Mouse (Mus musculus) adrenal gland, adult 8-10 months (tissue): Measurements from ENCODE around the gene Adora3. TPM values are rescaled to one million over a fixed set of nuclear protein-coding genes. Genes with fewer than 3 reads are reported as not detected.

ENCODE experiments used
- DNase-seq: peaks from one replicate; pipeline ENCODE4 v3.0.0; 2022
- total RNA-seq, 4 experiments: library from RNA; stranded (reverse); gene quantifications; 2 replicates each; pipeline ENCODE4 v1.2.4; 2022

Gene Adora3
- under 1 TPM in 2 of 4 experiments, not detected in 2; 0.27 to 0.46 TPM for total RNA-seq

GRCm38 (mm10) chr3:105870558-105870957 lies at the start of gene Adora3, which contains the start of gene Tmigd3:
Adora3 (plus strand) TSS chr3:105870858.
Tmigd3 (plus strand) TSS chr3:105870903.
- no peak for DNase-seq

- no peak for DNase-seq
These were observed 49.2 kb upstream of the Adora3 start for GRCm38 (mm10) chr3:105821504-105821903.

GRCm38 (mm10) chr3:105823609-105824008 lies 47.0 kb upstream of the Adora3 start:
- no peak for DNase-seq

- DNase-seq, result no peak
These were observed 46.6 kb upstream of the Adora3 start for GRCm38 (mm10) chr3:105824103-105824502.

GRCm38 (mm10) chr3:105824704-105825103 lies 46.0 kb upstream of the Adora3 start:
- DNase-seq, result no peak

GRCm38 (mm10) chr3:105825501-105826161 lies 45.0 kb upstream of the Adora3 start:
- peak; percentile 55 for DNase-seq

- no peak for DNase-seq
These were observed 39.1 kb upstream of the Adora3 start for GRCm38 (mm10) chr3:105831584-105831983.

GRCm38 (mm10) chr3:105835875-105836274 lies 34.8 kb upstream of the Adora3 start:
- DNase-seq, result no peak

GRCm38 (mm10) chr3:105836883-105837282 lies 33.8 kb upstream of the Adora3 start:
- DNase-seq, result no peak

GRCm38 (mm10) chr3:105838655-105839054 lies 32.0 kb upstream of the Adora3 start:
- DNase-seq, result no peak

GRCm38 (mm10) chr3:105839836-105840235 lies 30.8 kb upstream of the Adora3 start:
- DNase-seq, result no peak

- DNase-seq, result no peak
These were observed 24.2 kb upstream of the Adora3 start for GRCm38 (mm10) chr3:105846294-105847069.

- no peak for DNase-seq
These were observed 16.9 kb upstream of the Adora3 start for GRCm38 (mm10) chr3:105853781-105854180.

GRCm38 (mm10) chr3:105854786-105855185 lies 15.9 kb upstream of the Adora3 start:
- no peak for DNase-seq

GRCm38 (mm10) chr3:105857513-105857912 lies 13.1 kb upstream of the Adora3 start:
- no peak for DNase-seq

- DNase-seq, result no peak
These were observed 8.8 kb upstream of the Adora3 start for GRCm38 (mm10) chr3:105861747-105862366.

- DNase-seq, result no peak
These were observed 6.5 kb upstream of the Adora3 start for GRCm38 (mm10) chr3:105864123-105864522.

- DNase-seq, result no peak
These were observed 5.5 kb upstream of the Adora3 start for GRCm38 (mm10) chr3:105865122-105865521.

GRCm38 (mm10) chr3:105868135-105868534 lies 2.5 kb upstream of the Adora3 start:
- DNase-seq, result peak; percentile 79

GRCm38 (mm10) chr3:105872034-105872433 lies 1.4 kb downstream of the Adora3 start:
- no peak for DNase-seq

GRCm38 (mm10) chr3:105872579-105872978 lies 1.9 kb downstream of the Adora3 start:
- DNase-seq, result no peak

- DNase-seq, result no peak
These were observed 3.1 kb downstream of the Adora3 start for GRCm38 (mm10) chr3:105873451-105874445.
